Comparison of ENCODE assay signal across 8 mouse cellular contexts in genomic region chr12:106055799-106056198, GRCm38 (mm10). TPM values are rescaled to one million over a fixed set of nuclear protein-coding genes. Genes with fewer than 3 reads are reported as not detected.
DNase-seq lines count a peak whose midpoint lies in the region; ATAC-seq lines count a peak whose summit lies in the region.

No protein-coding gene starts in this region.

- 0 out of 2 replicates have a peak, but pooled peaks cover 2% of the 10 kb centered on the region for H3K36me3 ChIP-seq in forebrain, embryonic 15.5 days
- H3K36me3 ChIP-seq in hindbrain, embryonic 15.5 days, result no peaks in the 10 kb centered on the region

- peak overlapping the region; percentile 47 for H3K27ac ChIP-seq in forebrain, embryonic 15.5 days (replicated peaks)
- H3K27ac ChIP-seq in hindbrain, embryonic 15.5 days (replicated peaks), result no peak overlapping the region

- H3K9me3 ChIP-seq in forebrain, embryonic 15.5 days, result no peaks in the 10 kb centered on the region
- no peaks in the 10 kb centered on the region for H3K9me3 ChIP-seq in hindbrain, embryonic 15.5 days

- no peaks in the 10 kb centered on the region for H3K27me3 ChIP-seq in forebrain, embryonic 15.5 days
- H3K27me3 ChIP-seq in hindbrain, embryonic 15.5 days, result no peaks in the 10 kb centered on the region

- ATAC-seq in cerebellum, adult (ENCODE audit: insufficient number of reproducible peaks, low FRiP score, low TSS enrichment), result peak; percentile 75
- peak; percentile 77; the same call in 1 of the 2 replicates for ATAC-seq in forebrain, embryonic 15.5 days (replicated peaks)
- ATAC-seq in hindbrain, embryonic 15.5 days (ENCODE audit: low FRiP score, low read depth), result peak; percentile 63; the same call in 1 of the 2 replicates
- ATAC-seq in megakaryocyte, adult 5-6 weeks (ENCODE audit: poor library complexity, severe bottlenecking), result peak; percentile 97

- DNase-seq in NIH3T3 (ENCODE audit: low read depth), result peak; percentile 90
- peak; percentile 90 to 92 for DNase-seq in left cerebral cortex, adult 18-20 months (ENCODE audit: low spot score in 2 of 2)
- DNase-seq in right cerebral cortex, postnatal 14 days, result peak; percentile 92
- DNase-seq in urinary bladder, postnatal 25 days (ENCODE audit: low spot score), result peak; percentile 79

- H3K9ac ChIP-seq in forebrain, embryonic 15.5 days (replicated peaks), result no peak overlapping the region
- no peak overlapping the region for H3K9ac ChIP-seq in hindbrain, embryonic 15.5 days

- peaks cover 13% of the 10 kb centered on the region; the same call in 1 of the 2 replicates for H3K4me1 ChIP-seq in forebrain, embryonic 15.5 days
- H3K4me1 ChIP-seq in hindbrain, embryonic 15.5 days (replicated peaks), result peaks cover 5% of the 10 kb centered on the region; the same call in 1 of the 2 replicates

- 36% methylated on average over 6 of the region's 6 CpGs for WGBS in forebrain, embryonic 15.5 days
- WGBS in hindbrain, embryonic 15.5 days, result 46% methylated on average over 6 of the region's 6 CpGs

- H3K4me2 ChIP-seq in forebrain, embryonic 15.5 days (replicated peaks), result no peak overlapping the region
- H3K4me2 ChIP-seq in hindbrain, embryonic 15.5 days, result no peak overlapping the region

- H3K4me3 ChIP-seq in forebrain, embryonic 15.5 days, result no peak overlapping the region
- H3K4me3 ChIP-seq in hindbrain, embryonic 15.5 days, result no peak overlapping the region

RNA-seq across cellular contexts. Expression of gene Vrk1, which starts 45.8 kb away (rescaled TPM):
- polyA plus RNA-seq in forebrain, embryonic 15.5 days (2015; fragmentation: Nextera tagmentation; extraction: Ambion mirVana), result 73.6 and 81.7 TPM in 2 replicates
- 30.6 and 31.8 TPM in 2 replicates for polyA plus RNA-seq in hindbrain, embryonic 15.5 days (2015; fragmentation: Nextera tagmentation; extraction: Ambion mirVana)
- total RNA-seq in left cerebral cortex, adult 18-20 months (2021), result 10 to 100 TPM; 14.4 to 16.6 TPM
- 133 and 142 TPM in 2 replicates for total RNA-seq in megakaryocyte, adult 5-6 weeks (2015)
- 184 and 208 TPM in 2 replicates for total RNA-seq in megakaryocyte, adult 5-6 weeks (2017)

Comparison
In these comparisons a context has a peak if more than half of its experiments do, and no peak if none do; other contexts are left out.
1. RNA of gene Vrk1, which starts 45.8 kb away (total RNA-seq): 133 to 208 TPM in megakaryocyte, adult 5-6 weeks; 14.4 to 16.6 TPM in left cerebral cortex, adult 18-20 months; every median in the first group is over 4 times any median in the second.
2. Peak in every context shown above with its lines, with median percentiles within 50 percentile points of each other: DNase-seq and ATAC-seq.